Mouse (Mus musculus): Measurements from ENCODE around the gene Icos. TPM values are rescaled to one million over a fixed set of nuclear protein-coding genes. Genes with fewer than 3 reads are reported as not detected.

Gene Icos
- polyA plus RNA-seq, 1 experiment from 2014 or later, result 0.14 TPM

DNA sequence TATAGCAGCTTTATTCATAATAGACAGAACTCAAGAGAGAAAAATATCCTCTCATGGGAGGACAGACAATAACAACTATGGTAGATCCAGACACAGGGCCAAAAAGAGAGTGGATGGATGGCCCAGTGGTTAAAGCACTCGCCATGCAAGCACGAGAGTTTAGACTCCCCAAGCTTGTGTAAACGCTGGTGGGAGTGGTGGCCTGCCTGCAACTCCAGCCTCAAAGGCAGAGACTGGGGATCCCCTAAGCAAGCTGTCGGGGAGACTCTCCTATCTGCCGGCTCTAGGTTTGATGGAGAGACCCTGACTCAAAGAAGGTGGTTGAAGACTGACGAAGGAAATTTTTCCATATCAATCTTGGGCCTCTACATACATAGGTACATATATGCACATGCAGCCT is 21.5 kb upstream of the Icos start:
- Histone ChIP-seq H3K27ac (ENCODE audit: low read depth, low read length) (no peak overlapping the region), H3K36me3 (ENCODE audit: control insufficient read depth, insufficient read depth, low read length) (no peaks in the 10 kb centered on the region), H3K9me3 (replicated peaks; ENCODE audit: control insufficient read depth, low read length) (no peaks in the 10 kb centered on the region), H3K4me1 (ENCODE audit: control insufficient read depth, insufficient read depth, low read length) (peaks cover 10% of the 10 kb centered on the region; the same call in 1 of the 2 replicates), H3K9ac (ENCODE audit: low read depth, low read length) (no peak overlapping the region), H3K27me3 (ENCODE audit: control insufficient read depth, insufficient read depth, low read length) (no peaks in the 10 kb centered on the region), H3K4me3 (ENCODE audit: low read depth, low read length) (no peak overlapping the region), H3K4me2 (no peak overlapping the region)
- WGBS (ENCODE audit: insufficient replicate concordance), result 83% methylated on average over 6 of the region's 6 CpGs
- no peak for ATAC-seq (replicated peaks; ENCODE audit: insufficient number of reproducible peaks, low FRiP score, low TSS enrichment)

DNA sequence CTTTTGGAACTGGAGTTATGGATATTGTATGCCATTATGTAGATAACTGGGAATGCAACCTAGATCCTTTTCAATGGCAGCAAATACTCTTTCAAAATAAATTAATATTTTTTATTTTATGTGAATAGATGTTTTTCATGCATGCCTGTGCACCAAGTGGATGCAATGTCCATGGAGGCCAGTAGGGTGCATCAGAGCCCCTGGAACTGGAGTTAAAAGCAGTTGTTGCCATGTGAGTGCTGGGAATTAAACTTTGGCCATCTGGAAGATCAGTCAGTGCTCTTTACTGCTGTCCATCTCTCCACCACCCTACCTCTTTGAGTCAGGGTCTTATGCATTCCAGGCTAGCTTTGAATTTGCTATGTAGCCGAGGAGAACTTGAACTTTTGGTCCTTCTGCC is 19.4 kb upstream of the Icos start:
- Histone ChIP-seq H3K9me3 (replicated peaks; ENCODE audit: control insufficient read depth, low read length) (no peaks in the 10 kb centered on the region), H3K36me3 (ENCODE audit: control insufficient read depth, insufficient read depth, low read length) (no peaks in the 10 kb centered on the region), H3K27me3 (ENCODE audit: control insufficient read depth, insufficient read depth, low read length) (no peaks in the 10 kb centered on the region), H3K4me2 (no peak overlapping the region), H3K4me3 (ENCODE audit: low read depth, low read length) (no peak overlapping the region), H3K27ac (ENCODE audit: low read depth, low read length) (no peak overlapping the region), H3K4me1 (ENCODE audit: control insufficient read depth, insufficient read depth, low read length) (peaks cover 4% of the 10 kb centered on the region; the same call in 1 of the 2 replicates), H3K9ac (ENCODE audit: low read depth, low read length) (no peak overlapping the region)
- ATAC-seq (replicated peaks; ENCODE audit: insufficient number of reproducible peaks, low FRiP score, low TSS enrichment), result no peak
- 75% methylated on average over 1 of the region's 1 CpGs for WGBS (ENCODE audit: insufficient replicate concordance)

DNA sequence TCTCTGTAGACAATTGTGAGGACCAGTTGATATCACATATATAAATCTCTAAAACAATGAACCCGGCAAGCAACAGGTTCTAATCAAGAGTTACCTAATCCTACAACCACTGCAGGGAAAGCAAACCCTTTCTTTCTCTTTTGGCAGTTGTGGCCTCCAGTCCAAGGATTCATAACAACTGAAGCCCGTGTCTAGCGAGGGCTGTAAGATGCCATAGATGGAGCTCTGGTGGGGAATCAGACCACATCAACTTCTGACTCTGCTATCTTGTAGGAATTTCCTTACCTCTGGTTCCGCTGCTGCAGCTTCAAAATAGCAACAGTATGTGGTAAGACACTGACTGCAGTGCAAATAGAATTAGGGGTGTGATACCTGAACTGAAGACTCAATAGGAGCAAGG is 18.5 kb upstream of the Icos start:
- Histone ChIP-seq H3K36me3 (ENCODE audit: control insufficient read depth, insufficient read depth, low read length) (no peaks in the 10 kb centered on the region), H3K27ac (ENCODE audit: low read depth, low read length) (no peak overlapping the region), H3K27me3 (ENCODE audit: control insufficient read depth, insufficient read depth, low read length) (no peaks in the 10 kb centered on the region), H3K4me1 (ENCODE audit: control insufficient read depth, insufficient read depth, low read length) (peaks cover 4% of the 10 kb centered on the region; the same call in 1 of the 2 replicates), H3K4me3 (ENCODE audit: low read depth, low read length) (no peak overlapping the region), H3K9me3 (replicated peaks; ENCODE audit: control insufficient read depth, low read length) (no peaks in the 10 kb centered on the region), H3K9ac (ENCODE audit: low read depth, low read length) (no peak overlapping the region), H3K4me2 (no peak overlapping the region)
- no peak for ATAC-seq (replicated peaks; ENCODE audit: insufficient number of reproducible peaks, low FRiP score, low TSS enrichment)
- 55% methylated on average over 4 of the region's 4 CpGs for WGBS (ENCODE audit: insufficient replicate concordance)

DNA sequence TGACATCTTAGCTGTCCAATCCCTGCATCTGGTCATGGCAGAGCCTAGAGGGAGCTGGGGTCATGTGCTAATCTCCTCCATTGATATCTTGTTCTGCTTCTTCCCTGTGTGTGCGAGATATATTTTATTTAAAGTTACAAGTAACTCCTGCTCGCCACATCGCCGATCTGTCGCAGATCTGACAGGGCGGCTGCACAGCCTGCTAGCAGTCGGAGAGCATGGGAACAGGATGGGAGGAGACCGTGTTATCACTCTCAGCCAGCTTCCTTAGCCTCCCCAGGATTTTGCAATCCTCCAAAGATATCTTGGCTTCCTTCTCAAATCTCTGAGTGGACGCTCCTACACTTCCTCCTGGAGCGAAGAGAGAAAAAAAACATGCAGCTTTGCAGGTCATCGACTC is 17.3 kb upstream of the Icos start:
- Histone ChIP-seq H3K4me2 (peak overlapping the region; percentile 25; the same call in 1 of the 2 replicates), H3K36me3 (ENCODE audit: control insufficient read depth, insufficient read depth, low read length) (no peaks in the 10 kb centered on the region), H3K9me3 (replicated peaks; ENCODE audit: control insufficient read depth, low read length) (no peaks in the 10 kb centered on the region), H3K27ac (ENCODE audit: low read depth, low read length) (peak overlapping the region; percentile 64), H3K9ac (ENCODE audit: low read depth, low read length) (no peak overlapping the region), H3K4me1 (ENCODE audit: control insufficient read depth, insufficient read depth, low read length) (peaks cover 4% of the 10 kb centered on the region; the same call in 1 of the 2 replicates), H3K4me3 (ENCODE audit: low read depth, low read length) (no peak overlapping the region), H3K27me3 (ENCODE audit: control insufficient read depth, insufficient read depth, low read length) (no peaks in the 10 kb centered on the region)
- ATAC-seq (replicated peaks; ENCODE audit: insufficient number of reproducible peaks, low FRiP score, low TSS enrichment), result peak; percentile 49; the same call in 1 of the 2 replicates
- WGBS (ENCODE audit: insufficient replicate concordance), result 43% methylated on average over 11 of the region's 11 CpGs

DNA sequence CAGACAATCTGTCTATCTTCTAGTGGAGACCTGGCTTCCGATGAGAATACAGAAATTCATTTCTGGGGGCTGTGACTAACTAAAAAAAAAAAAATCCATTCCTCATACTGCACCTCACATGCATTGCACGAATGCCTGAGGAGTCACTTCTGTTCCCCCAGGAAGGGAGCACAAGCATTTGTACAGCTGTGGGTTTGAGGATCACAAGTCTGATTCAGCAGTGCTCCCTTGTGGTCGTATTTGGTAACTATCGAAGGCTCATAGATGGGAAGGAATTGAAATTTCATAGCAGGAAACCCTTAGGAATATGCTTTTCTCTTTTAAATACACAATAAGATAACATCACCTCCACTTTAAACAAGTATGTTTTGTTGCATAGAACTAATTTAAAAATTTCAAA is 16.6 kb upstream of the Icos start:
- H3K4me2 ChIP-seq, result no peak overlapping the region; the same call in 1 of the 2 replicates
- H3K4me1 ChIP-seq (ENCODE audit: control insufficient read depth, insufficient read depth, low read length), result peaks cover 4% of the 10 kb centered on the region; the same call in 1 of the 2 replicates
- WGBS (ENCODE audit: insufficient replicate concordance), result 24% methylated on average over 4 of the region's 4 CpGs
- no peaks in the 10 kb centered on the region for H3K36me3 ChIP-seq (ENCODE audit: control insufficient read depth, insufficient read depth, low read length)
- no peaks in the 10 kb centered on the region for H3K9me3 ChIP-seq (replicated peaks; ENCODE audit: control insufficient read depth, low read length)
- ATAC-seq (replicated peaks; ENCODE audit: insufficient number of reproducible peaks, low FRiP score, low TSS enrichment), result no peak
- H3K27me3 ChIP-seq (ENCODE audit: control insufficient read depth, insufficient read depth, low read length), result no peaks in the 10 kb centered on the region
- no peak overlapping the region for H3K9ac ChIP-seq (ENCODE audit: low read depth, low read length)
- H3K4me3 ChIP-seq (ENCODE audit: low read depth, low read length), result no peak overlapping the region
- no peak overlapping the region for H3K27ac ChIP-seq (ENCODE audit: low read depth, low read length)

DNA sequence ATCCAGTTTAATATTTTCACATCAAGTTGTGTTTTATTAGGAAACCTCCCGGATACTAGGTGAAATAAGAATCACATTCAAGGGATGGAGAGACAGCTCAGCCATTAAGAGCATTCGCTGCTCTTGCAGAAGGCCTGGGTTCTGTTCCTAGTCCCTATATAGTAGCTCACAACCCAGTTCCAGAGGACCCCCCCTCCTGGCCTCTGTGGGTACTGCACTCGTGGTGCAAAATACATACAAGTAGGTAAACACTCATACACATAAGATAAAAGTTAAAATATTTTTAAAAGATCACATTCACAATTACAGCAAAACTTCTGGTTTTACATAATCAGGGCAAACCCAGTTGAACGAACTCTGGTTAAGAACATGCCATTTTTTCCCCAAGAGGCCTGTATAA is 15.6 kb upstream of the Icos start:
- H3K36me3 ChIP-seq (ENCODE audit: control insufficient read depth, insufficient read depth, low read length), result no peaks in the 10 kb centered on the region
- peaks cover 4% of the 10 kb centered on the region; the same call in 1 of the 2 replicates for H3K4me1 ChIP-seq (ENCODE audit: control insufficient read depth, insufficient read depth, low read length)
- no peaks in the 10 kb centered on the region for H3K9me3 ChIP-seq (replicated peaks; ENCODE audit: control insufficient read depth, low read length)
- 85% methylated on average over 4 of the region's 4 CpGs for WGBS (ENCODE audit: insufficient replicate concordance)
- H3K9ac ChIP-seq (ENCODE audit: low read depth, low read length), result no peak overlapping the region
- ATAC-seq (replicated peaks; ENCODE audit: insufficient number of reproducible peaks, low FRiP score, low TSS enrichment), result no peak
- H3K27me3 ChIP-seq (ENCODE audit: control insufficient read depth, insufficient read depth, low read length), result no peaks in the 10 kb centered on the region
- no peak overlapping the region for H3K4me3 ChIP-seq (ENCODE audit: low read depth, low read length)
- no peak overlapping the region for H3K27ac ChIP-seq (ENCODE audit: low read depth, low read length)
- no peak overlapping the region for H3K4me2 ChIP-seq

DNA sequence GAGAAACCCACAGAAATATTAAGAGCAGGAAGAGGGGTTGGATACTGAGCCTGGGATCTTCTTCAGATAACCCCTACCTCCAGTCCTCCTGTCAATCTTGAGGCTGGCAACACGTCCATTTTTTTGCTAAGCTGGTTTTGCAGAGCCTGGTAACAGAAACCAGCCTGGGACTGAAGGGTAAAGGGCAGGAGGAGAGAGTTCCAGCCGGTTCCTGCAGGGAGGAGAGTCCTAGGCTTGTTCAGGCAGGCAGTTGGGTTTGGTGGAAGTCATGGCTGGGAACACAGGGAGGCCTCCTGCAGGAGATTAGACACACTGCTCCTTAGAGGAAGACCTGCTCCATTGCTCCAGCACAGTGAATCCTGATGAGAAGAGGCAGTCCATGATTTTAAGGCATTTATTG is 10.2 kb upstream of the Icos start:
- Histone ChIP-seq H3K4me1 (ENCODE audit: control insufficient read depth, insufficient read depth, low read length) (no peaks in the 10 kb centered on the region), H3K36me3 (ENCODE audit: control insufficient read depth, insufficient read depth, low read length) (no peaks in the 10 kb centered on the region), H3K4me3 (ENCODE audit: low read depth, low read length) (no peak overlapping the region), H3K9ac (ENCODE audit: low read depth, low read length) (no peak overlapping the region), H3K4me2 (no peak overlapping the region), H3K27me3 (ENCODE audit: control insufficient read depth, insufficient read depth, low read length) (no peaks in the 10 kb centered on the region), H3K9me3 (replicated peaks; ENCODE audit: control insufficient read depth, low read length) (no peaks in the 10 kb centered on the region), H3K27ac (ENCODE audit: low read depth, low read length) (no peak overlapping the region)
- WGBS (ENCODE audit: insufficient replicate concordance), result 28% methylated on average over 2 of the region's 2 CpGs
- ATAC-seq (replicated peaks; ENCODE audit: insufficient number of reproducible peaks, low FRiP score, low TSS enrichment), result no peak

DNA sequence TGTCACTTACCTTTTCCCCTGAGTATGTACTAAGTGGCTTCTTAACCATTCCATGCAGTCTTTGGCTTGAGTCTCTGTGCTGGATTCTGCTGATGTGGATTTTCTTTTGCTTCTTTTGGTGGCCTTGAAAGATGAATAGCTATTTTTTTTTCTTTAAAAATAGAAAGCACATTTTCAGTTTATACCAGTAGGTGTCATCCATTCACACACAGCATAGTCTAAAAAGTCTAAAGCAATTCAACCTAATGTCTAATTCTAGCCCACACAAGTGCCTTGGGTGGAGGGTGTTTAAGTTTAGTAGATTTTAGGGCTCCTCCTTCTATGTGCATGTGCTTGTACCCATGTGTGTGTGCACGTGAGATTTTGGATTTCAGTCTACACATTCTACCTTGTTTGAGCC is 6.9 kb upstream of the Icos start:
- Histone ChIP-seq H3K4me1 (ENCODE audit: control insufficient read depth, insufficient read depth, low read length) (no peaks in the 10 kb centered on the region), H3K27ac (ENCODE audit: low read depth, low read length) (no peak overlapping the region), H3K4me2 (no peak overlapping the region), H3K9ac (ENCODE audit: low read depth, low read length) (no peak overlapping the region), H3K27me3 (ENCODE audit: control insufficient read depth, insufficient read depth, low read length) (no peaks in the 10 kb centered on the region), H3K4me3 (ENCODE audit: low read depth, low read length) (no peak overlapping the region), H3K36me3 (ENCODE audit: control insufficient read depth, insufficient read depth, low read length) (no peaks in the 10 kb centered on the region), H3K9me3 (replicated peaks; ENCODE audit: control insufficient read depth, low read length) (no peaks in the 10 kb centered on the region)
- ATAC-seq (replicated peaks; ENCODE audit: insufficient number of reproducible peaks, low FRiP score, low TSS enrichment), result no peak
- 70% methylated on average over 1 of the region's 1 CpGs for WGBS (ENCODE audit: insufficient replicate concordance)

DNA sequence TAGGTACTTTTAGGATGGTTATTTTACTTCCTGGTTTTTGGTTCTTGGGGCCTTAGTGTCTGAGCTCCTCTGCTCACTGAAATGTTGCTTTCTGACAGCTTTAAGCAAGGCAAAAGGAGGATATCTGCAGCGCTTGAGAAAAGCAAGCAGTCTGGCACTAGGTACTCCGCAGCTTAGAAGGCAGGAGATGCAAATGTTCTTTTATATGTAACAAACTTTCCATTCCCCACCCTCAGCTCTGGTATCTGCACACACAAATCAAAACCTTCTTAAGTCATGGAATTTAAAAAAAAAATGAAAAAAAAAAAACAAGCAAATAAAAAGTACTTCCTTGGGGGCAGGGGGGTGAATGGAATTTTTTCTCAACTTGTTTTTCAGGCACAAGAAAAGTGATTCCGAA is 3.5 kb upstream of the Icos start:
- no peak overlapping the region for H3K4me2 ChIP-seq
- ATAC-seq (replicated peaks; ENCODE audit: insufficient number of reproducible peaks, low FRiP score, low TSS enrichment), result no peak
- 76% methylated on average over 3 of the region's 3 CpGs for WGBS (ENCODE audit: insufficient replicate concordance)
- H3K9ac ChIP-seq (ENCODE audit: low read depth, low read length), result no peak overlapping the region
- H3K36me3 ChIP-seq (ENCODE audit: control insufficient read depth, insufficient read depth, low read length), result no peaks in the 10 kb centered on the region
- no peak overlapping the region for H3K27ac ChIP-seq (ENCODE audit: low read depth, low read length)
- H3K9me3 ChIP-seq (replicated peaks; ENCODE audit: control insufficient read depth, low read length), result no peaks in the 10 kb centered on the region
- H3K4me1 ChIP-seq (ENCODE audit: control insufficient read depth, insufficient read depth, low read length), result no peaks in the 10 kb centered on the region
- H3K27me3 ChIP-seq (ENCODE audit: control insufficient read depth, insufficient read depth, low read length), result no peaks in the 10 kb centered on the region
- H3K4me3 ChIP-seq (ENCODE audit: low read depth, low read length), result no peak overlapping the region

Measured in heart, embryonic 11.5 days (tissue).